Mouse (Mus musculus) cerebellum, postnatal 14 days (tissue): ENCODE data around the gene Rnf157.

Experiments
- DNase-seq, 2 experiments: peaks; one replicate each; pipeline ENCODE4 v3.0.0; 2021; ENCODE audit warnings: mixed read lengths in 2 of 2

Rnf157 gene

DNA sequence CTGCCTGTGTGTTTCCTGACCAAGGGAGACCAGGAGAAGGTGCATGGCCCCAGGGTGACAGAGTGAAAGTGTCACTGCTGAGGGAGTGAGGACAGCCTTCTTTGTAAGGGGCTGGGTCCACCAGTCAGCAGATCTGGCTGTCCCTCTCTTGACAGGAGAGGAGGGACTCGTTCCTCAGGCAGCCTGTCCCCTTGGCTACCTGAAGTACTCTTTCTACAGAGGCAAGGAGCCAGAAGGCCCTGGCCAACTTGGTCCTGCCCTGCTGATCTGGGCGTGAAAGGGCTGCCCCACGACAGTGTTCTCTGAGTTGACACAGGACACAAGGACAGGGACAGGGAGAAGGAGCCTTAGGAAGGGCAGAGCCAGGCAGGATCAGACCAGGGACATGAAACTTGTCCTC, 115.8 kb downstream of the Rnf157 start:
- DNase-seq, result peak in 1 of 2 experiments; percentile 14

DNA sequence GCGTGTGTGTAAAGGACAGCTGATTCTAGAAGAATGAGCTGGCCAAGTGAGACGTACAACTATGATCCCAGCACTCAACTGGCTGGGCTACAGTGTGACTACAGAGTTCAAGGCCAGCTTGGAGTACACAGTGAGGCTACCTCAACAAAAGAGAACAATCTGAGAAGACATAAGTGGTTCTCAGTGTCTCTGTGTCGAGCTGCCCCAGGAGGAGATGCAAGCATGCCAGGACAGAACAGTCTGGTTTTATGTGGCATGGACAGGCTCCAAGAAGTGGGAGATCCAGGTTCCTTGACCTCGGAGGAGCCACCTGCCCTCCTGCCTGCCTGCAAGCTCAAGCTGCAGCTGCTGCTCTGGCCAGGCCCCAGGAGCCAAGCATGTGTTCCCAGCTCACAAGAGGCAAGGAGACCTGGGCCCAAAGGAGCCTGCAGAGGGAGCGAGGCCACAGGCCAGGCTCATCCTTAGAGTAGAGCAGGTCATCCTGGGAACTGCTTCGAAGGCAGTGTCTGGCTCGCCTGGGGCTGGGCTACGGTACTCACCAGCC, 116.6 kb downstream of the Rnf157 start:
- DNase-seq, result peak in 1 of 2 experiments; percentile 29

DNA sequence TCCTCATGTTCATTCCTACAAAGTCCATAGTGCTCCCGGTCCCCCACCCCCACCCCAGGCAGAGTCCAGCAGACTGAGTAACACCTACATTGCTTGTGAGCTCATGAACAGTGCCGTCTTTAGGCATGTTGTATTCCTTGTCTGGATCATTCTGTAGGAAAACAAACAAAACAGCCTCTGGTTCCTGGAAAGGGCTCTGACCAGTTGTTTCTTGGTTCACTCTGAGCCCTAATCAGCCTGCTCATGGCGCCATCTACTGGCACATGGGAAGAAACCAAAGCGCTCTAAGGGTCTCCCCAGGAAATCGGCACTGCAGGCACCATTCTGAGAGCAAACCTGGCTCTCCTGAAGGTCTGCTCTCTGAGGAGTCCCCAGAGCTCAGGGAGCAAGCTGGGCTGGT, 118.5 kb downstream of the Rnf157 start:
- peak; percentile 67 to 71 for DNase-seq

DNA sequence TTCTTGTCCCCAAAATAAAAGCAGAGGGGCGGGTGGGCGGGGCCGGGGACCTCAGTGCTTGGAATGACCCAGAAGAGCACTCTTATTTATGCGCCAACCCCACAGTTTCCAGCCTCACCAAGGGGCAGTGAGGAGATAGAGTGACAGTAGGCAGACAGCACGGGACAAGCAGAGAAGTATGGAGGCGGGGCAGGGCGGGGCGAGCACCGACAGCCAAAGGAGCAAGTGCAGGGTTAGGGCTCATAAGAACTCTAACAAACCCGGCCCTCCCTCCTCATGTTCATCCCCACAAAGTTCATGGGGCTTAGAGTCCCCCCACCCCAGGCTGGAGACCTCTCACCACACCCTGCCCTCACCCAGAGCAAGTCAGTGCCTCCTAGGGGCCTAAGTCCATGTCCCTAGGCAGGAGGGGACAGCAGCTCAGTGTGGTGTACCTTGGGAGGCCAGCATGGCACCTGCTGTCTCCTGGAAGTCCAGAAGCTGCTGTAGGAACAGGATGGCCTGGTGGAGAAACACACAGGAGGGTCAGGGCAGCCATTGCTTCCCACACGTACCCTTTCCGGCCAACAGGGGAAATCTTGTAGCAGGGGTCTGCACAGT, 119.2 kb downstream of the Rnf157 start:
- DNase-seq, result no peak

DNA sequence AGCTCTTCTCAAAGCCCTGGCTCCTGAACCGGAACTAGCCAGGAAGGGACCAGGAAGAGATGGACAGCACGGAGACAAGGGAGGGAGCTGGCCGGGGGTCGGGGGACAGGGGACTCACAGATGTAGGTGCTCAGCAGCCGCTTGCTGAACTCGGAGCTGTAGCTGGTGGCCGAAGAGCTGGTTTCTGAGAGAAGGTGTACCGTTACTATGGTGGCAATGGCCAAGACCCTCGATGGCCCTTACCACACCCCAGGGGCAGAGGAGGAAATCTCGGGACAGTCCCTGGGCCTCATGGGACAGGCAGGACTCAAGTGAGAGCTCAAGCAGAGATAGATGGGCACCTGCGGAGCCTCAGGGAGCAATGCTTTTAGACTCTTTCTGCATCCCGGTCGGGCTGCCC, 120.4 kb downstream of the Rnf157 start:
- DNase-seq, result no peak

DNA sequence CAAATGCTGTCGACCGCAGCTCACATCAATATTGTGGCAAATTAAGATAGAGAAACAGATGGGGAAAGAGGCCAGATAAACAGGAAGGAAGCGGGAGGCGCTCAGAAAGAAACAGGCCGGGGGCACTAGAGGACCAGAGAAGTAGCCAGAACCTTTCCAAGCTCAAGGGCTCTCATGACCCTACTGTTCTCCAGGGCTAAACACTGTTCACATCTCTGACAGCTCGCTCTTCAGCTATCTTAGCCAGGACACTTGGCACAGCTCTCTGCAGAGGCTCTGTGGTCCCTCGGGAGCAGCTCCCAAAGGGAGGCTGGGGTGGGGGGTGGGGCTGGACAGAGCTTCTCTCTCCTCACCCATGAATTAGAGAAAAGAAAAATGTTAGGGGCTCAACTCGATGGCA, 122.3 kb downstream of the Rnf157 start:
- DNase-seq, result no peak

DNA sequence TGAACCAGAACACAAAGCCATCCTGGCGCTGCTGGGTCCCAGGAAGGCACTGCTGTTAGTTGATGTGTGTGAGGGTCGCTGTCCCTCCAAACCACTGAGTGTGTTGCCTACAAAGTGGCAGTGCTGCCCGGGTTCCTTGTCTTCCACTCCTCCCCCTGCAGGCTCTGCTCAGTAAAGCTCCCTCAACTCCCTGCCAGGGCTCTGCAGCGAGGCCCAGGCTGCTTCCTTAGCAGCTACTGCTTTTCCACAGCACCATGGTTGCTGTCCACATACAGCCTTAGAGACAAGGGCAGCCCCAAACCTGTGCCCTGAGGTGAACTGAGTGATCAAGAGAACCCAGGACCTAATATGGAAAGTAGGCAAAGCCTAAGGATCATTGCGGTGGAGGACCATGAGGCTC, 125.5 kb downstream of the Rnf157 start:
- peak in 1 of 2 experiments; percentile 43 for DNase-seq
